Comparison of ENCODE assay signal across 8 mouse cellular contexts in the genomic region with DNA sequence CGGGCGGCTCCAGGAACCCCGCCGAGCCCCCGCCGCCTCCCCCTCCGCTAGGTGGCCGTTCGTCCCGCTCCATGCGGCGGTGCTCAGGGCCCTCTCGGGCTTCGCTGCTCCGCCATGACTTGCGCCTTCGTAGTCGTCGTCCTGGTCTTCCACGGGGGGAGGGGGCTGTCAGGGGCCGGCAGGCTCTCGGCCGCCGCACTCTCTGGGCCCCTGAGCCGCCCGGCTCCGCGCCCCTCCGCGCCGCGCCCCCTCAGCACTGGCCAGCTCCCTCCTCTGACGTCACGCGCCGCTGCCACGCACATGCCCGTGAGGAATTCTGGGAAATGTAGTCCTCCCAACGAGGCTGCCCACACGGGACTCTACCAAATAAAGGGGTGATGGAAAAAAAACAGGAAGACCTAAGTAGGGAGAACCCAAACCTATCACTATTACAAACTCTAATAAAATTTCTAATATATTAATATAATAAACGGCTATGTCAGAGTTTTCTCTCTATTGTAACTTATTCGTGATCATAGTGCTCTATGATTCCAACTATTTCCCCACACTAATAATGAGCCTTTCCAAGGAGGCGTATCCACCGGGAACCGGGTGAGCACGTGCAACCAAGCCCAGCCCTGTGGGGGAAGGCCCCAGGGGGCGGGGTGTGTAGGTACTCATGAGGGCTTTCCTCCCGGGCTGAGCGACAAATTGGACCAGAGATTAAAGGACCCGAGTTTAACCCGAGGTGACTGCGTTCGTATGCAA. TPM values are rescaled to one million over a fixed set of nuclear protein-coding genes. Genes with fewer than 3 reads are reported as not detected.
DNase-seq lines count a peak whose midpoint lies in the region; ATAC-seq and TF ChIP-seq lines count a peak whose summit lies in the region.

No protein-coding gene starts in this region.

- H3K36me3 ChIP-seq in C2C12 (ENCODE audit: control insufficient read depth, insufficient read depth) = no peaks in the 10 kb centered on the region
- no peaks in the 10 kb centered on the region for H3K36me3 ChIP-seq in erythroblast, embryonic 14.5 days (ENCODE audit: control insufficient read depth)
- H3K36me3 ChIP-seq in heart, embryonic 12.5 days = no peaks in the 10 kb centered on the region
- H3K36me3 ChIP-seq in kidney, postnatal 0 days (ENCODE audit: insufficient read depth, low read length) = no peaks in the 10 kb centered on the region
- no peaks in the 10 kb centered on the region for H3K36me3 ChIP-seq in liver, embryonic 11.5 days (ENCODE audit: control insufficient read depth, insufficient read depth, low read length)
- H3K36me3 ChIP-seq in stomach, embryonic 14.5 days (ENCODE audit: control insufficient read depth, insufficient read depth, low read length) = no peaks in the 10 kb centered on the region

- peaks cover 47% of the 10 kb centered on the region for H3K79me2 ChIP-seq in C2C12 (ENCODE audit: control insufficient read depth, insufficient read depth)

- H3K4me2 ChIP-seq in heart, embryonic 12.5 days = peak overlapping the region; percentile 97
- H3K4me2 ChIP-seq in kidney, postnatal 0 days (ENCODE audit: low read length) = peak overlapping the region; percentile 96
- H3K4me2 ChIP-seq in liver, embryonic 11.5 days = peak overlapping the region; percentile 99
- H3K4me2 ChIP-seq in stomach, embryonic 14.5 days (replicated peaks; ENCODE audit: low read depth, low read length) = peak overlapping the region; percentile 88

- under 1% methylated on average over 52 of the region's 53 CpGs for WGBS in heart, embryonic 12.5 days
- under 1% methylated on average over 49 of the region's 53 CpGs for WGBS in kidney, postnatal 0 days
- under 1% methylated on average over 47 of the region's 53 CpGs for WGBS in liver, embryonic 11.5 days
- WGBS in stomach, embryonic 14.5 days = under 1% methylated on average over 40 of the region's 53 CpGs

- H3K27me3 ChIP-seq in C2C12 (ENCODE audit: control insufficient read depth, insufficient read depth, insufficient read length) = no peaks in the 10 kb centered on the region
- H3K27me3 ChIP-seq in erythroblast, embryonic 14.5 days (ENCODE audit: control insufficient read depth) = peaks cover 59% of the 10 kb centered on the region
- peaks cover 9% of the 10 kb centered on the region for H3K27me3 ChIP-seq in heart, embryonic 12.5 days (replicated peaks)
- peaks cover 6% of the 10 kb centered on the region; the same call in 1 of the 2 replicates for H3K27me3 ChIP-seq in kidney, postnatal 0 days (ENCODE audit: insufficient read depth, low read length)
- H3K27me3 ChIP-seq in liver, embryonic 11.5 days (replicated peaks; ENCODE audit: control insufficient read depth, insufficient read depth, low read length) = peaks cover 14% of the 10 kb centered on the region
- H3K27me3 ChIP-seq in stomach, embryonic 14.5 days (ENCODE audit: control insufficient read depth, insufficient read depth, low read length) = no peaks in the 10 kb centered on the region

- H3K9ac ChIP-seq in heart, embryonic 12.5 days = peak overlapping the region; percentile 78
- H3K9ac ChIP-seq in kidney, postnatal 0 days (ENCODE audit: low read depth, low read length) = peak overlapping the region; percentile 59
- H3K9ac ChIP-seq in liver, embryonic 11.5 days (ENCODE audit: low read depth, low read length) = peak overlapping the region; percentile 60
- peak overlapping the region; percentile 39 for H3K9ac ChIP-seq in stomach, embryonic 14.5 days (replicated peaks; ENCODE audit: low read depth, low read length)

- peaks cover 25% of the 10 kb centered on the region for H3K4me1 ChIP-seq in erythroblast, embryonic 14.5 days (ENCODE audit: control insufficient read depth)
- H3K4me1 ChIP-seq in heart, embryonic 12.5 days (replicated peaks) = peaks cover 12% of the 10 kb centered on the region; the same call in 1 of the 2 replicates
- H3K4me1 ChIP-seq in kidney, postnatal 0 days (replicated peaks; ENCODE audit: insufficient read depth, low read length) = no peaks in the 10 kb centered on the region; the same call in 1 of the 2 replicates
- H3K4me1 ChIP-seq in liver, embryonic 11.5 days (replicated peaks; ENCODE audit: control insufficient read depth, insufficient read depth, low read length) = peaks cover 6% of the 10 kb centered on the region; the same call in 1 of the 2 replicates
- H3K4me1 ChIP-seq in stomach, embryonic 14.5 days (ENCODE audit: control insufficient read depth, insufficient read depth, low read length) = peaks cover under 1% of the 10 kb centered on the region; the same call in 1 of the 2 replicates

- peak; percentile 98 for DNase-seq in brain, embryonic 14.5 days (ENCODE audit: low read depth)
- peak; percentile 98 for DNase-seq in kidney, postnatal 0 days (ENCODE audit: low spot score)
- DNase-seq in liver, embryonic 11.5 days (ENCODE audit: low spot score) = peak; percentile 93
- peak; percentile 96 for DNase-seq in naive thymus-derived CD4-positive, alpha-beta T cell, adult 2 months (ENCODE audit: low read depth)

- peaks cover 9% of the 10 kb centered on the region for H3K79me3 ChIP-seq in C2C12 (ENCODE audit: low read depth)

- peak; percentile 8 for TF ChIP-seq CTCF in C2C12 (IDR thresholded peaks at IDR 0.05; ENCODE audit: control insufficient read depth, insufficient read depth, insufficient read length)
- TF ChIP-seq CTCF in brain, embryonic 14.5 days (IDR thresholded peaks at IDR 0.05; ENCODE audit: borderline replicate concordance, extremely low read depth, insufficient read depth, insufficient read length) = no peak
- 0 out of 2 replicates have a peak, but pooled peaks have one; percentile 2 for TF ChIP-seq CTCF in kidney, postnatal 0 days (IDR thresholded peaks at IDR 0.05; ENCODE audit: low read depth)

- peak; percentile 82 for TF ChIP-seq POLR2A in brain, embryonic 14.5 days (IDR thresholded peaks at IDR 0.05; ENCODE audit: borderline replicate concordance, extremely low read depth, insufficient read depth, insufficient read length, poor library complexity, severe bottlenecking)

- H3K4me3 ChIP-seq in C2C12 (ENCODE audit: insufficient read depth, poor library complexity, severe bottlenecking) = peak overlapping the region; percentile 77
- H3K4me3 ChIP-seq in erythroblast, embryonic 14.5 days (replicated peaks) = peak overlapping the region; percentile 75
- H3K4me3 ChIP-seq in heart, embryonic 12.5 days = peak overlapping the region; percentile 81
- peak overlapping the region; percentile 84 for H3K4me3 ChIP-seq in kidney, postnatal 0 days (replicated peaks; ENCODE audit: low read depth, low read length)
- H3K4me3 ChIP-seq in liver, embryonic 11.5 days (ENCODE audit: low read depth, low read length) = peak overlapping the region; percentile 75
- H3K4me3 ChIP-seq in stomach, embryonic 14.5 days (ENCODE audit: low read depth, low read length) = peak overlapping the region; percentile 72

- H3K27ac ChIP-seq in heart, embryonic 12.5 days (ENCODE audit: poor library complexity, severe bottlenecking) = peak overlapping the region; percentile 9; the same call in 1 of the 2 replicates
- H3K27ac ChIP-seq in kidney, postnatal 0 days = peak overlapping the region; percentile 15; the same call in 1 of the 2 replicates
- H3K27ac ChIP-seq in liver, embryonic 11.5 days (ENCODE audit: low read depth, low read length) = no peak overlapping the region
- H3K27ac ChIP-seq in stomach, embryonic 14.5 days (ENCODE audit: low read length) = peak overlapping the region; percentile 64

- peak; percentile 96 for ATAC-seq in heart, embryonic 12.5 days (ENCODE audit: insufficient number of reproducible peaks, low FRiP score)
- peak; percentile 95 for ATAC-seq in kidney, postnatal 0 days (replicated peaks; ENCODE audit: low FRiP score, low read depth)
- ATAC-seq in liver, embryonic 11.5 days (replicated peaks; ENCODE audit: low FRiP score) = peak; percentile 96
- ATAC-seq in stomach, embryonic 14.5 days (ENCODE audit: insufficient number of reproducible peaks, insufficient read depth, low FRiP score, low read depth) = peak; percentile 95

- peaks cover 3% of the 10 kb centered on the region; the same call in 1 of the 2 replicates for H3K9me3 ChIP-seq in erythroblast, embryonic 14.5 days (ENCODE audit: control insufficient read depth, low read length)
- no peaks in the 10 kb centered on the region for H3K9me3 ChIP-seq in heart, embryonic 12.5 days (replicated peaks)
- H3K9me3 ChIP-seq in kidney, postnatal 0 days (replicated peaks; ENCODE audit: low read length) = no peaks in the 10 kb centered on the region
- no peaks in the 10 kb centered on the region for H3K9me3 ChIP-seq in liver, embryonic 11.5 days (ENCODE audit: control insufficient read depth, low read length)
- no peaks in the 10 kb centered on the region for H3K9me3 ChIP-seq in stomach, embryonic 14.5 days (ENCODE audit: control insufficient read depth, low read depth, low read length)

- peak overlapping the region; percentile 85 for H3ac ChIP-seq in C2C12 (ENCODE audit: control insufficient read depth, insufficient read length, low read depth)

TF ChIP-seq in C2C12, 6 proteins besides CTCF, POLR2A, EP300 and RAD21:
- TF ChIP-seq MAX (IDR thresholded peaks at IDR 0.05) (peak; percentile 93), USF1 (IDR thresholded peaks at IDR 0.05; ENCODE audit: low read depth) (peak; percentile 86), MYOG (IDR thresholded peaks at IDR 0.05; ENCODE audit: control insufficient read depth, extremely low read depth, insufficient read length) (no peak)

RNA-seq across cellular contexts. Expression of gene Nr6a1, which starts 1.2 kb away (rescaled TPM):
- polyA plus RNA-seq in C2C12 (2012; fragmentation: generic; extraction: Trizol) = 0.74 TPM
- polyA plus RNA-seq in brain, embryonic 14.5 days (2012; rRNA removed) = 4.1 and 5.6 TPM in 2 replicates
- polyA plus RNA-seq in erythroblast, embryonic 14.5 days (2012) = not detected in 2 replicates
- 1.2 and 1.3 TPM in 2 replicates for polyA plus RNA-seq in heart, embryonic 12.5 days (2016; fragmentation: Nextera tagmentation; extraction: Ambion mirVana)
- 0.51 TPM in 2 replicates for polyA plus RNA-seq in kidney, postnatal 0 days (2015; fragmentation: Nextera tagmentation; extraction: Ambion mirVana)
- 3.3 and 5.1 TPM in 2 replicates for polyA plus RNA-seq in liver, embryonic 11.5 days (2014; fragmentation: Nextera tagmentation; extraction: Ambion mirVana)
- polyA plus RNA-seq in stomach, embryonic 14.5 days (2014; fragmentation: Nextera tagmentation; extraction: Ambion mirVana) = 2.6 and 3.3 TPM in 2 replicates

RNA-seq across cellular contexts. Expression of gene Olfml2a, which starts 5.5 kb away (rescaled TPM):
- not detected for polyA plus RNA-seq in C2C12 (2012; fragmentation: generic; extraction: Trizol)
- polyA plus RNA-seq in brain, embryonic 14.5 days (2012; rRNA removed) = 2.0 and 5.6 TPM in 2 replicates
- 0.01 TPM in 2 replicates for polyA plus RNA-seq in erythroblast, embryonic 14.5 days (2012)
- polyA plus RNA-seq in heart, embryonic 12.5 days (2016; fragmentation: Nextera tagmentation; extraction: Ambion mirVana) = 6.8 and 8.4 TPM in 2 replicates
- 2.4 and 2.7 TPM in 2 replicates for polyA plus RNA-seq in kidney, postnatal 0 days (2015; fragmentation: Nextera tagmentation; extraction: Ambion mirVana)
- polyA plus RNA-seq in liver, embryonic 11.5 days (2014; fragmentation: Nextera tagmentation; extraction: Ambion mirVana) = 0.38 and 0.75 TPM in 2 replicates
- polyA plus RNA-seq in stomach, embryonic 14.5 days (2014; fragmentation: Nextera tagmentation; extraction: Ambion mirVana) = 3.5 and 3.6 TPM in 2 replicates
